Mouse (Mus musculus): Measurements from ENCODE around the gene Sergef. TPM values are rescaled to one million over a fixed set of nuclear protein-coding genes. Genes with fewer than 3 reads are reported as not detected.
"Not testable (repeated sequence)": the region's sequence is repeated elsewhere in the genome, so short reads cannot be mapped to it uniquely, and the experiment has no call there.

The Sergef gene
- polyA plus RNA-seq, 1 experiment from 2014 or later = 23.4 TPM

GRCm38 (mm10) chr7:46667256-46667655 lies 27.6 kb upstream of the Sergef start:
- no peak for ATAC-seq
- Histone ChIP-seq H3K4me2 (ENCODE audit: low read length) (peak overlapping the region; percentile 36), H3K4me1 (ENCODE audit: control insufficient read depth, insufficient read depth, low read length) (peaks cover 3% of the 10 kb centered on the region; the same call in 1 of the 2 replicates), H3K9ac (ENCODE audit: low read length) (no peak overlapping the region), H3K27ac (ENCODE audit: low read depth, low read length) (no peak overlapping the region), H3K4me3 (ENCODE audit: low read depth, low read length) (no peak overlapping the region), H3K36me3 (ENCODE audit: control insufficient read depth, insufficient read depth, low read length) (no peaks in the 10 kb centered on the region), H3K27me3 (replicated peaks; ENCODE audit: control insufficient read depth, insufficient read depth, low read length) (0 out of 2 replicates have a peak, but pooled peaks cover 2% of the 10 kb centered on the region), H3K9me3 (replicated peaks; ENCODE audit: control insufficient read depth, low read length) (no peaks in the 10 kb centered on the region)
- DNase-seq (ENCODE audit: low spot score) = no peak
- WGBS = under 1% methylated on average over 21 of the region's 21 CpGs

GRCm38 (mm10) chr7:46665236-46665635 lies 25.6 kb upstream of the Sergef start:
- DNase-seq (ENCODE audit: low spot score) = peak; percentile 48
- no peaks in the 10 kb centered on the region for H3K36me3 ChIP-seq (ENCODE audit: control insufficient read depth, insufficient read depth, low read length)
- no peak overlapping the region for H3K9ac ChIP-seq (ENCODE audit: low read length)
- WGBS = 41% methylated on average over 9 of the region's 9 CpGs
- peaks cover 3% of the 10 kb centered on the region; the same call in 1 of the 2 replicates for H3K4me1 ChIP-seq (ENCODE audit: control insufficient read depth, insufficient read depth, low read length)
- H3K4me2 ChIP-seq (ENCODE audit: low read length) = no peak overlapping the region
- no peaks in the 10 kb centered on the region for H3K9me3 ChIP-seq (replicated peaks; ENCODE audit: control insufficient read depth, low read length)
- 0 out of 2 replicates have a peak, but pooled peaks cover 2% of the 10 kb centered on the region for H3K27me3 ChIP-seq (replicated peaks; ENCODE audit: control insufficient read depth, insufficient read depth, low read length)
- H3K27ac ChIP-seq (ENCODE audit: low read depth, low read length) = no peak overlapping the region
- no peak overlapping the region for H3K4me3 ChIP-seq (ENCODE audit: low read depth, low read length)
- no peak for ATAC-seq

- no peaks in the 10 kb centered on the region for H3K27me3 ChIP-seq (replicated peaks; ENCODE audit: control insufficient read depth, insufficient read depth, low read length)
- no peaks in the 10 kb centered on the region for H3K4me1 ChIP-seq (ENCODE audit: control insufficient read depth, insufficient read depth, low read length)
- no peak for ATAC-seq
- WGBS = 26% methylated on average over 18 of the region's 18 CpGs
- no peak overlapping the region; the same call in 1 of the 2 replicates for H3K9ac ChIP-seq (ENCODE audit: low read length)
- no peaks in the 10 kb centered on the region for H3K9me3 ChIP-seq (replicated peaks; ENCODE audit: control insufficient read depth, low read length)
- H3K27ac ChIP-seq (ENCODE audit: low read depth, low read length) = no peak overlapping the region
- H3K4me3 ChIP-seq (ENCODE audit: low read depth, low read length) = no peak overlapping the region
- 0 out of 2 replicates have a peak overlapping the region, but pooled peaks have one; percentile 16 for H3K4me2 ChIP-seq (ENCODE audit: low read length)
- no peaks in the 10 kb centered on the region for H3K36me3 ChIP-seq (ENCODE audit: control insufficient read depth, insufficient read depth, low read length)
- no peak for DNase-seq (ENCODE audit: low spot score)
These were observed 22.0 kb upstream of the Sergef start for GRCm38 (mm10) chr7:46661591-46662090.

- H3K4me3 ChIP-seq (ENCODE audit: low read depth, low read length) = no peak overlapping the region
- H3K9me3 ChIP-seq (replicated peaks; ENCODE audit: control insufficient read depth, low read length) = no peaks in the 10 kb centered on the region
- H3K27ac ChIP-seq (ENCODE audit: low read depth, low read length) = no peak overlapping the region
- H3K4me1 ChIP-seq (ENCODE audit: control insufficient read depth, insufficient read depth, low read length) = no peaks in the 10 kb centered on the region
- ATAC-seq (no peak), DNase-seq (ENCODE audit: low spot score) (no peak)
- H3K27me3 ChIP-seq (replicated peaks; ENCODE audit: control insufficient read depth, insufficient read depth, low read length) = no peaks in the 10 kb centered on the region
- H3K36me3 ChIP-seq (ENCODE audit: control insufficient read depth, insufficient read depth, low read length) = no peaks in the 10 kb centered on the region
- H3K9ac ChIP-seq (ENCODE audit: low read length) = no peak overlapping the region
- WGBS = 77% methylated on average over 2 of the region's 2 CpGs
- no peak overlapping the region for H3K4me2 ChIP-seq (ENCODE audit: low read length)
These were observed 12.7 kb upstream of the Sergef start for GRCm38 (mm10) chr7:46652279-46652678.

GRCm38 (mm10) chr7:46650231-46650630 lies 10.6 kb upstream of the Sergef start:
- H3K4me1 ChIP-seq (ENCODE audit: control insufficient read depth, insufficient read depth, low read length); H3K27ac ChIP-seq (ENCODE audit: low read depth, low read length); H3K27me3 ChIP-seq (replicated peaks; ENCODE audit: control insufficient read depth, insufficient read depth, low read length); H3K9ac ChIP-seq (ENCODE audit: low read length); H3K4me3 ChIP-seq (ENCODE audit: low read depth, low read length); DNase-seq (ENCODE audit: low spot score); H3K4me2 ChIP-seq (ENCODE audit: low read length); H3K9me3 ChIP-seq (replicated peaks; ENCODE audit: control insufficient read depth, low read length); H3K36me3 ChIP-seq (ENCODE audit: control insufficient read depth, insufficient read depth, low read length); ATAC-seq: not testable (repeated sequence)
- WGBS = 52% methylated on average over 5 of the region's 5 CpGs

- H3K27me3 ChIP-seq (replicated peaks; ENCODE audit: control insufficient read depth, insufficient read depth, low read length) = no peaks in the 10 kb centered on the region
- H3K4me3 ChIP-seq (ENCODE audit: low read depth, low read length) = no peak overlapping the region
- no peaks in the 10 kb centered on the region for H3K4me1 ChIP-seq (ENCODE audit: control insufficient read depth, insufficient read depth, low read length)
- no peak overlapping the region for H3K4me2 ChIP-seq (ENCODE audit: low read length)
- no peak overlapping the region for H3K9ac ChIP-seq (ENCODE audit: low read length)
- no peak for DNase-seq (ENCODE audit: low spot score)
- H3K27ac ChIP-seq (ENCODE audit: low read depth, low read length) = no peak overlapping the region
- 70% methylated on average over 4 of the region's 4 CpGs for WGBS
- no peaks in the 10 kb centered on the region for H3K9me3 ChIP-seq (replicated peaks; ENCODE audit: control insufficient read depth, low read length)
- H3K36me3 ChIP-seq (ENCODE audit: control insufficient read depth, insufficient read depth, low read length) = no peaks in the 10 kb centered on the region
- no peak for ATAC-seq
These were observed 9.0 kb upstream of the Sergef start for GRCm38 (mm10) chr7:46648431-46649140.

GRCm38 (mm10) chr7:46643172-46643571 lies 3.6 kb upstream of the Sergef start:
- no peak for ATAC-seq
- H3K4me3 ChIP-seq (ENCODE audit: low read depth, low read length) = no peak overlapping the region
- no peak overlapping the region for H3K27ac ChIP-seq (ENCODE audit: low read depth, low read length)
- no peak for DNase-seq (ENCODE audit: low spot score)
- H3K36me3 ChIP-seq (ENCODE audit: control insufficient read depth, insufficient read depth, low read length) = no peaks in the 10 kb centered on the region
- H3K9me3 ChIP-seq (replicated peaks; ENCODE audit: control insufficient read depth, low read length) = no peaks in the 10 kb centered on the region
- H3K4me2 ChIP-seq (ENCODE audit: low read length) = no peak overlapping the region
- H3K27me3 ChIP-seq (replicated peaks; ENCODE audit: control insufficient read depth, insufficient read depth, low read length) = no peaks in the 10 kb centered on the region
- WGBS = 79% methylated on average over 1 of the region's 1 CpGs
- H3K4me1 ChIP-seq (ENCODE audit: control insufficient read depth, insufficient read depth, low read length) = 0 out of 2 replicates have a peak, but pooled peaks cover 7% of the 10 kb centered on the region
- no peak overlapping the region for H3K9ac ChIP-seq (ENCODE audit: low read length)

GRCm38 (mm10) chr7:46640062-46640461 lies 455 bp upstream of the Sergef start:
- H3K4me3 ChIP-seq (ENCODE audit: low read depth, low read length) = peak overlapping the region; percentile 55
- H3K9ac ChIP-seq (ENCODE audit: low read length) = peak overlapping the region; percentile 81
- no peaks in the 10 kb centered on the region for H3K36me3 ChIP-seq (ENCODE audit: control insufficient read depth, insufficient read depth, low read length)
- H3K27me3 ChIP-seq (replicated peaks; ENCODE audit: control insufficient read depth, insufficient read depth, low read length) = no peaks in the 10 kb centered on the region
- H3K4me1 ChIP-seq (ENCODE audit: control insufficient read depth, insufficient read depth, low read length) = 0 out of 2 replicates have a peak, but pooled peaks cover 7% of the 10 kb centered on the region
- peak overlapping the region; percentile 77; the same call in 1 of the 2 replicates for H3K27ac ChIP-seq (ENCODE audit: low read depth, low read length)
- no peaks in the 10 kb centered on the region for H3K9me3 ChIP-seq (replicated peaks; ENCODE audit: control insufficient read depth, low read length)
- ATAC-seq (no peak), DNase-seq (ENCODE audit: low spot score) (no peak)
- WGBS = 11% methylated on average over 17 of the region's 17 CpGs
- peak overlapping the region; percentile 65 for H3K4me2 ChIP-seq (ENCODE audit: low read length)
